Mouse (Mus musculus) gastrocnemius, adult 18-20 months (tissue): Measurements from ENCODE around the gene Six3. TPM values are rescaled to one million over a fixed set of nuclear protein-coding genes. Genes with fewer than 3 reads are reported as not detected.

ENCODE experiments used
- DNase-seq: peaks from one replicate; pipeline ENCODE4 v3.0.0; 2021; ENCODE audit warnings: low spot score
- long read RNA-seq, 2 experiments: library from polyadenylated mRNA; stranded (forward); transcript quantifications; one replicate each; pipeline ENCODE4 v2.0.0; 2021
- total RNA-seq, 2 experiments: library from RNA; stranded (reverse); gene quantifications; 2 replicates each; pipeline ENCODE4 v1.2.3; 2021

Six3 gene
- not detected for total RNA-seq
- long read RNA-seq, experiment 1: 0 reads
- long read RNA-seq, experiment 2: 0 reads

GRCm38 (mm10) chr17:85613266-85613860 is at the start of gene Six3:
TSS of gene Six3 (plus strand) at chr17:85613608.
- DNase-seq: no peak

DNA sequence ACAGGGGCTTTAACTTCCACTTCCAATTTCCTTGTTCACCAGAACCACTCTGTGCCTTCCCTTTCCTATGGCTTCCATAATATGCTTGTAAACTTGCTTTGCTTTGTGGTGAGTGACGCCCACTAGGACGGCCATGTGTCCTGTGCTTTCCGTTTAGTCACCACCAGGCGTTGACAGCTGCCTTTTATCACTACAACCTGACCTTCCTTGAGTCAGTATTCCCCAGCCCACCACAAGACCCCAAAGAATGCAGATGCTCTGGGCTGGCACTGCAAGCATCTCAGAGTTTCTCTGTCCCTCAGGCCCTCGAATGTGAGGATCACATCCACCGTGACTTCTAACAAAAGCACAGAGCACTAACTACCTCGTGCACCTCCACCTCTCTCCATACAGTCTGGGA is 49.3 kb upstream of the Six3 start:
- DNase-seq: no peak

GRCm38 (mm10) chr17:85574023-85574422 is 39.4 kb upstream of the Six3 start:
- DNase-seq: no peak

GRCm38 (mm10) chr17:85578290-85578689 is 35.1 kb upstream of the Six3 start:
- DNase-seq: no peak

- DNase-seq: no peak
These were observed 34.1 kb upstream of the Six3 start for GRCm38 (mm10) chr17:85579350-85579749.

DNA sequence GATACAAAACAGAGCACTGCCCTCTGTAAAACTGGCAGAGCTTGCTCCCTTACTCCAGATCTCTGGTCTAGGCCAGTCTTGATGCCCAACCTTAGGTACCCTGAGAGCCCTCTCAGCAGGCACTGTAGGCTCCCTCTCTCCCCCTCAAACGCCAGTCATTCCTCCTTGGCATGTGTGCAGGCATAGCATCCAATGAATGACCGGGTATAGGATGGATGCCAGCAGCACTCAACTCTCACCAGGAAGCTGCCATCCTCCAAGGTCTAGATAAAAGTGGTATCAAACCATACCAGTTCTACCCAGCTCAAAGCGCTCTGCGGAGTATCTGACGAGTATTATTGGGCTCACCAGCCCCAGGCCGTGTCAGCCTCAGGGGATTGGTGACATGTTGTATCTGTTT is 33.2 kb upstream of the Six3 start:
- DNase-seq: no peak

GRCm38 (mm10) chr17:85584170-85584569 is 29.2 kb upstream of the Six3 start:
- DNase-seq: no peak

DNA sequence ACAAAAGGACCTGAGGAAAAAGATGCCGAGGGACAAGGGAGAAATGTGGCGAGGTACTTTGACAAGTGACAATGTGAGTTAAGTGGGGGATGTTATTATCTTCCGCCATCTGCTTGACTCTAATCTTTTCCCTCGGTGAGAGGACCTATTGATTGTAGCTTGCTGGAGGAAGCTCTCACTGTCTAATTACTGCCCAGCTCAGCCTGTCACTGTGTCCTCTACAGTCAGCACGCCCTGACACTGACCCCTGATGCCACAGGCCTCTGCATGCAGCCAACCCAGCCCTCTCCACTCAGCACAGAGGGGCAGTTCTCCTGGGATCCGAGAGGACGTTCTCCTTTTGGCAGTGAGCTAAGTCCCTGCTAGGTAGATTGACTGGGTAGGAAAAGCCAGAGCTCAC is 28.8 kb upstream of the Six3 start:
- no peak for DNase-seq

GRCm38 (mm10) chr17:85585779-85586178 is 27.6 kb upstream of the Six3 start:
- DNase-seq: no peak

DNA sequence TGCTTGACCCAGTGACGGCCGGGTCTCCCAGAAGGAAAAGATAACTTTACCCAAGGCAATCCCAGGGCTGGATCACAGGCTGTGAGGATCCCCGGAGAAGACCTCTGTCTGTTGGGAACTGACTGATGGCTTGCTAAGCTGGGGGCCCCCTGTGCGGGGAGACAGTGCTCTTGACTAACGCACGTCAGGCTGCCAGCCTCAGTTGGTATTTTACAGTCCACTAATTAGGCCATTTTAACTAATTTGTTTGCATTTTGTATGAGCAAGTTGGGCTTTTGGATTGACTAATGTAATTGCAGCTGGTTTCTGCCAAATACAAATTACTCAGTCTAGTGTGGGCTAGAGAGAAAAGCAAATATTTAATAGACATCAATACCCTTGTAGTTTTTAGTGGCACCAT is 21.4 kb upstream of the Six3 start:
- no peak for DNase-seq

GRCm38 (mm10) chr17:85595853-85596252 is 17.6 kb upstream of the Six3 start:
- DNase-seq: no peak

GRCm38 (mm10) chr17:85596341-85596890 is 17.0 kb upstream of the Six3 start:
- no peak for DNase-seq

- DNase-seq: no peak
These were observed 13.9 kb upstream of the Six3 start for GRCm38 (mm10) chr17:85599520-85599919.

- no peak for DNase-seq
These were observed 6.9 kb upstream of the Six3 start for GRCm38 (mm10) chr17:85606463-85606862.

DNA sequence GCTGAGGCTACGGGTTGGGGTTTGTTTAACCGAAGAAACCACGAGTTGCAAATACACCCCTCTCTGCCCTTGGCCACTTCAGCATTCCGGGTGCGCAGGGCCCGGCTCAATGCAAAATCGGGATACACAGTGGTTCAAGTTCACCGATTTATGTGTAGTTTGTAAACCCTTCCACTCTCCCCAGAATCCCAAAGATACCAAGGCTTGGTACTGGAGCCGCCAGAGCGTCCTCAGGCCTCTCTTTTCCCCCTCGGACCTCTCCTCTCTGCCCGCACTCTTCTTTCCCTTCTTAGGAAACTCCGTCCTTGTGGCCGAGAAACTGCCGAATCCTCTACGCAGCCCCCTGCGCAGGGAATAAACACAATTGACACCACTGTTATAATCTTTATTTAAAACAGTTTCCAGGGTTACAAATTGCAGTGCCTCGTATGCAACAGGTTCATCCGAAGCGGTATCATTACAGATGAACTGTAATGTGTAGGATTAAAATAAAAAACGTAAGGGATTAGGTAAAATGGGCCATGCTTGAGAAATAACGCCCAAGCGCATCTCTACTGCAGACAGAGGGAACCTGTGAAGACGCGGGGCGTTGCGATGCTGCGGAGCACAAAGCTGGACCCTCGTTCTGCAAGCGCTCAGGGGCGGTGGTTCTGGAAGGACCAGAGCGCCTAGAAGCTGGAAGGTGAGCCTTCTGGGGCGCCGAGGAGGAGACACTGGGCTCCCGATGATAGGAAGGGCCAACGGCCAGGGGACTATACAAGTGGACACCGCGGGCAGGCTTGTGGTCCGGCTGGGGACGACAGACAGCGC is 5.6 kb upstream of the Six3 start:
- no peak for DNase-seq

DNA sequence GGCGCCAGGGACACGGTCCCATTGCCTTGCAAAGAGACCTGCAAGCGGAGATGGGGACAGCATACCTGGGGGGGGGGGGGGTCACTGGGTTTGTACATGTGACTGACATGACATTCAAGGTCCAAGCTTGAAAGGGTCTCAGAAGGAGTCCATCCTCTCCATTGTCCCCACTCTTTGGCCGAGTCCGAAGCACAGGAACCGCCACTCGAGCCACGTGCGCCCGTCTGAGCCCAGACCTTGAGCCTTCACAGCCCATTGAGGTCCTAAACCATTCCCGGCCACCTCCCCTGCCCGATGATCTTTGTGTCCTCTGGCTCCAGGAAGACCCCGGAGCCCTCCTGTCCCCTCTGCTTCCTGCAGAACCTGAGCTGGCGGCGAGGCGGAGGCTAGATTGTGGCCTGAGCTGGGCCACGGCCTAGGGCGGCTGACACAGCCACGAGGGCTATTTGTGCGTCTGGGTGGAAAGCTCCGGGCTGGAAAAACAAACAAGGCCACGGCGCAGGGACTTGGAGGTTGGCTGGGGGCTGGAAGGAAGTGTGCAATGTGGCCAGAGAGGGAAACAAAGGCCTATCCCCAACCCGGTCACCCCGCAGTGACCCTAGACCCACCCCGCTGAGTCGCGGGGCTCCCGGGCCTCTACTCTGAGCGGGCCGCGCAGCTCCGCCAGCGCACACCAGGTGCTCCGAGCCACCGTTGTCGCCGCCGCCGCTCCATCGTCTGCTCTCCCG is 4.9 kb upstream of the Six3 start:
- DNase-seq: no peak

DNA sequence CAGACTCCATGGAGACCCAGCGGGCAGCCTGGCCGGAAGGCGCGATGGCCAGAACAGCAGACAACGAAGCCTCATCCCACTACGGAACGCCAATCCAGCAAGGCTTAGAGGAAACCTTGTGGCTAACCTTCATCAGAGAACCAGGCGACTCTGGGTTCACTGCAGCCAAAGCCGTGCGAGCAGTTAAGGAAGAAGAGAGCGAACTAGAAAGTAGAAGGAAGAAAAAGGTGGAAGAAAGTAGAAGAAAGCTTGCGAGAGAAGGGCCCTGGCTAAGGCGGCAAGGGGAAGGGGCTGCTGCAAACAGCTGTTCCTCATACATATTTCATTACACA is 4.3 kb upstream of the Six3 start:
- DNase-seq: no peak

DNA sequence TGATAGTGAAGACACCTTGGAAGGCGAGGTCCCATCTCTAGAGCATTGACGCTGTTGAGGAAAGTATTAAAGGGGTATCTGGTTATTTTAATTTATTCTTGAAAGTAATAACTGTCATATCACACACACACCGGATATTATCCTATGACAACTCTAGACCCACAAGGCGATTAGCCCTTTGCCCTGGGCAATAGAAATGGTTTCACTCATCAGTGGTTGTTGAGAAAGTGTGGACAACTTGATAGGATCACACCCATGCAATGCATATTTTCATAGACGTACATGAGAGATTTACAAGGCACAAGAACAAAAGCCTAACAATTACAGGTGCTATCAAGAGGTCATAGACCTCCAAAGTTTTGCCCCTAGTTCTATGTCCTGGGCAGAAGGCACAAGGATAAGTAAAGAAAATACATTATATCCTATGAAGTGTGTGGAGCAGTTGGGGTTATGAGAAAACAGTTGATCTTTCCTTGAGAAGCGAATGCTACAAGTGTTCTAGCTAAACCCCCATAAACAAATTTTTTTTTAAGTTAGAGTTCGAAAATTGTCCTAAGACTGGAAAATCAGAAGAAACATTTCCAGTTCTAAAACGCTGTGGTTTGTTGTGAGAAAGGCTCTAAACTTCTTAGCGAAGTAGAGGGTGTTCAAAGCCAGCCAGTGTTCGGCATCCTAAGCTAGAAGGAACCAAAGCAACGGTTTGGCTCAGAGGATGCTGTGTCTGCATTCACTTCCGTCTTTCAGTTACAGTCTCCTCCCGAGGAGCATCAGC is 3.6 kb upstream of the Six3 start:
- DNase-seq: no peak

GRCm38 (mm10) chr17:85610393-85611115 is 2.9 kb upstream of the Six3 start:
- no peak for DNase-seq

DNA sequence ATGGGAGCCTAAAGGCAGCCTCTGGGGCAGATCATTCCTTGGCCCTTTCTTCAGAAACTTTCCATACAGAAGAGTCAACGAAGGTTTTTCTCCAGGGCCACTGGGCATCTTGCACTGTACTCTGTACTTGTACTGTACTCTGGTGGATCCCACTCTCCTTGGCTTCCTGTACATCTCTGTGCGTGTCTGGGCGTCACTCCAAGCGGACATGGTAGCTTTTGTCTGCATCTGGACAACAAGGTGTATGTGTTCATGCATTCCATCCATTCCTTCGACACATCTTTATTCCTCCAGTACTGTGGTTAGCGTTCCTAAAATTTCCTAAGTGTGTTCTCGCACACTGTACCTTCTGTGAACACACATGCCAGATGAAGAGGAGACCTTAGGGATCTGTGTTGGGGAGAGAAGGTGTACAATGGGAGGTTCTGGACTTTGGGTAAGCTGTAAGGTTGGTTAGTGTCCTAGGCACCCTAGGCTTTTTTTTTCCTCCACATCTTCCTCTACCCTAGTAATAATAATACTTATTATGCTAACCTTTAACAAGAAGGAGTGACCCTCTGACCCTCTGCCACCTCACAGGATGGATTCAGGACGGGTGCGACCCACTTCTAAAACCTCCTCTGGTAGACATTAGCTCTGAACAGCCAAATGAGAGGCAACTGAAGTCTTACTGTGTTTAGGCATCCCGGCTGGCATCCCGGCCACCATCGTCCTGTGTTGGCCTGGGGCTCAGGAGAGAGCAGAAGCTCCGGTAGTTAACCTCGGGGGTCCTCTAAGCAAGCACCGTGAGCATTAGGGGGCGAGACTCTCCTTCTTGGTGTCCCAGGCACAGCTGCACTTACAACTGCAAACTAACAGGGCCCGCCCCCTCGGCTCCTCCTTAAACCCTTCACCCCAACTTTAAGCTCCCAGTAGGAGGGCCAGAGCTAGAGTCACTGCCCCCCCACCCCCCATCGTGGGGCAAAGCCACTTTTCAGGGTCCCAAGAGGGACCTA is 1.6 kb upstream of the Six3 start:
- DNase-seq: no peak
